Mouse (Mus musculus): ENCODE results near the gene Capn5. TPM values are rescaled to one million over a fixed set of nuclear protein-coding genes. Genes with fewer than 3 reads are reported as not detected.

The Capn5 gene
- total and polyA plus RNA-seq, 3 experiments = 0.04 to 0.54 TPM; not detected in 1

DNA sequence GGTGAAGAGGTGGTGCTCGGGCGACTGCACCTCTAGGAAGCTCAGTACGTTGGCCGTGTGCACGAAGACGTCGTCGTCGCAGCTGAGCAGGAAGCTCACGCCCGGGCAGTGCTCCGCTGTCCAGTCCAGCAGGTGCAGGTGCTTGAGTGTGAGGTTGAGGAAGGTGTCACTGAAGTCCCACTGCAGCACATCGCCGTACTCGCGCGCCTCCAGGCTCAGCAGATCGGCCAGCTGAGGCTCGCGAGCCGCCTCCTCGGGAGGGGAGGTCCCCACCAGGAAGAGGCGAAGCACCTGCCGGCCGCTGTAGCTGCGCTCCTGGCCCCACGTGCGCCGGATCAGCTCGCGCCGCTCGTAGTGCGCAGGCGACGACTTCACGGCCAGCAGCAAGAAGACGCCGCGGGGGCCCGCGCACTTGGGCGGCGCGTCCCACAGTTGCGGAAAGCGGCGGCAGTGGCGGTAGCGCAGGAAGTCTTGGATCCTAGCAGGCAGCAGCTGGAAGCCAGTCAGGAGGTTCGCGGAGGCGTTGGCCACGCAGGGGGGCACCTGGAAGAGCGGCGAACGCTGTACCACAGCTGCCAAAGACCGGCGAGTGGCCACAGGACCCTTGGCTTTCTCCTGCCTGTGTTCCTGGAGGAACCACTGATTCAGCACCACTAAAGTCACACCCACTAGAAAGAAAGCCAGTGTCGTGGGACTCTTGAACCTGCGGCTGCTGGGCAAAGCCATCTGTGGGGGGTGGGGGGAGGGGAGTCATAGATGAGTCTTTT is 16.1 kb upstream of the Capn5 start:
- Histone ChIP-seq H3K4me3 (ENCODE audit: control insufficient read depth in 1 of 2, insufficient read depth in 1 of 2, low read depth in 2 of 2, low read length in 2 of 2) (no peak overlapping the region), H3K27me3 (ENCODE audit: control insufficient read depth in 1 of 2, insufficient read depth in 2 of 2, low read length in 2 of 2) (peaks cover 0 to 1% of the 10 kb centered on the region in 2 experiments; a peak in 1 of 4 replicates), H3K9me3 (replicated peaks; ENCODE audit: insufficient read depth, low read length) (no peaks in the 10 kb centered on the region), H3K79me2 (ENCODE audit: control insufficient read depth, insufficient read depth, low read length, poor library complexity) (no peaks in the 10 kb centered on the region), H3K27ac (ENCODE audit: control insufficient read depth, low read depth, low read length) (no peak overlapping the region), H3K36me3 (ENCODE audit: control insufficient read depth in 1 of 2, insufficient read depth in 2 of 2, low read length in 2 of 2) (peaks cover 0 to 2% of the 10 kb centered on the region in 2 experiments; a peak in 1 of 4 replicates), H3K9ac (ENCODE audit: control insufficient read depth, low read depth, low read length, poor library complexity, severe bottlenecking) (no peak overlapping the region), H3K4me1 (ENCODE audit: control insufficient read depth in 1 of 2, insufficient read depth in 2 of 2, low read length in 2 of 2) (peaks cover 0 to 7% of the 10 kb centered on the region in 2 experiments; a peak in 2 of 4 replicates)
- DNase-seq (ENCODE audit: low read depth, low spot score) = no peak
- TF ChIP-seq NRF1 (IDR thresholded peaks at IDR 0.05; ENCODE audit: insufficient read depth, low read depth, low read length, poor library complexity, severe bottlenecking) (no peak), ZMIZ1 (IDR thresholded peaks at IDR 0.05; ENCODE audit: low read depth, low read length) (no peak), ZNF384 (IDR thresholded peaks at IDR 0.05; ENCODE audit: low read depth, low read length) (no peak), GABPA (IDR thresholded peaks at IDR 0.05; ENCODE audit: low read depth, low read length) (no peak), SIN3A (IDR thresholded peaks at IDR 0.05; ENCODE audit: low read length) (no peak)

DNA sequence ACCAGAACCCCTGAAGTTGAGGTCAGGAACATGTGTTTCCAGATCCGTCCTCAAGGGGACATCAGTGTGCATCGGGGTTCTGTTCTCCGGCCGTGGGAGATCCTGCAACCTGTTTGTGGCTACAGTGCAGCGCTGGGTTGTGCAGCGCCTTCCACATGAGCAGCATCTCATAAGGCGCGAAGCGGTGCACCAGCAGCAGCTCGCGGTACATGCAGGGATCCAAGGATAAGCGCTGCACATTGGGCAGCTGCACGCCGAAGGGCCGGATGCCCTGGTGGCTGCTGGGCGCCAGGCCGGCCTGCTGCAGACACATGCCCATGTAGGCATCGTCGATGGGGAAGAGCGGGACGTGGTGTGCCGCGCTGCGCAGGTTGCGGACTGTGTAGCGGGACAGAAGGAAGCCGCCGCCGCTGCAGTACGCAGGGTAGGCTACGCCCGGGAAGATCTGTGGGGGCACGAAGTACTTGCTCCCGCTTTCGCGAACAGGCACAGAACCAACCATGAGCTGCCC is 15.5 kb upstream of the Capn5 start:
- Histone ChIP-seq H3K27ac (ENCODE audit: control insufficient read depth, low read depth, low read length) (no peak overlapping the region), H3K79me2 (ENCODE audit: control insufficient read depth, insufficient read depth, low read length, poor library complexity) (no peaks in the 10 kb centered on the region), H3K9me3 (replicated peaks; ENCODE audit: insufficient read depth, low read length) (no peaks in the 10 kb centered on the region), H3K36me3 (ENCODE audit: control insufficient read depth in 1 of 2, insufficient read depth in 2 of 2, low read length in 2 of 2) (peaks cover 0 to 2% of the 10 kb centered on the region in 2 experiments; a peak in 1 of 4 replicates), H3K9ac (ENCODE audit: control insufficient read depth, low read depth, low read length, poor library complexity, severe bottlenecking) (no peak overlapping the region), H3K4me1 (ENCODE audit: control insufficient read depth in 1 of 2, insufficient read depth in 2 of 2, low read length in 2 of 2) (peaks cover 0 to 6% of the 10 kb centered on the region in 2 experiments; a peak in 2 of 4 replicates), H3K27me3 (ENCODE audit: control insufficient read depth in 1 of 2, insufficient read depth in 2 of 2, low read length in 2 of 2) (peaks cover 0 to 1% of the 10 kb centered on the region in 2 experiments; a peak in 1 of 4 replicates), H3K4me3 (ENCODE audit: control insufficient read depth in 1 of 2, insufficient read depth in 1 of 2, low read depth in 2 of 2, low read length in 2 of 2) (no peak overlapping the region)
- no peak for TF ChIP-seq MAZ (IDR thresholded peaks at IDR 0.05; ENCODE audit: low read depth, low read length)
- TF ChIP-seq EP300 (IDR thresholded peaks at IDR 0.05; ENCODE audit: low read depth in 1 of 2, low read length in 2 of 2) = no peak
- TF ChIP-seq MYC (IDR thresholded peaks at IDR 0.05; ENCODE audit: low read depth, low read length) = no peak
- TF ChIP-seq RCOR1 (IDR thresholded peaks at IDR 0.05; ENCODE audit: low read depth, low read length) = no peak
- TF ChIP-seq SIN3A (IDR thresholded peaks at IDR 0.05; ENCODE audit: low read length) = no peak
- no peak for TF ChIP-seq USF2 (IDR thresholded peaks at IDR 0.05; ENCODE audit: borderline replicate concordance in 1 of 2, insufficient read depth in 1 of 2, low read depth in 1 of 2, low read length in 2 of 2)
- TF ChIP-seq NRF1 (IDR thresholded peaks at IDR 0.05; ENCODE audit: insufficient read depth, low read depth, low read length, poor library complexity, severe bottlenecking) = no peak
- no peak for TF ChIP-seq RAD21 (IDR thresholded peaks at IDR 0.05; ENCODE audit: low read depth, low read length)
- no peak for TF ChIP-seq MAX (IDR thresholded peaks at IDR 0.05; ENCODE audit: low read length)
- no peak for TF ChIP-seq CTCF (IDR thresholded peaks at IDR 0.05 in 2 of 3, conservative IDR thresholded peaks at IDR 0.05 in 1 of 3; ENCODE audit: control insufficient read depth in 1 of 3, insufficient read depth in 1 of 3, low read depth in 2 of 3, low read length in 3 of 3, poor library complexity in 1 of 3, severe bottlenecking in 1 of 3)
- TF ChIP-seq BHLHE40 (IDR thresholded peaks at IDR 0.05; ENCODE audit: borderline replicate concordance, low read depth, low read length) = no peak
- no peak for TF ChIP-seq GABPA (IDR thresholded peaks at IDR 0.05; ENCODE audit: low read depth, low read length)
- TF ChIP-seq KAT2A (conservative IDR thresholded peaks at IDR 0.05; ENCODE audit: low read depth, low read length) = no peak
- no peak for TF ChIP-seq POLR2AphosphoS5 (IDR thresholded peaks at IDR 0.05; ENCODE audit: borderline replicate concordance, low read depth, low read length)
- TF ChIP-seq ZNF384 (IDR thresholded peaks at IDR 0.05; ENCODE audit: low read depth, low read length) = no peak
- no peak for TF ChIP-seq E2F4 (IDR thresholded peaks at IDR 0.05; ENCODE audit: borderline replicate concordance, low read depth, low read length)
- DNase-seq (ENCODE audit: low read depth, low spot score) = no peak

Measured in MEL (cell line).